Mouse (Mus musculus): ENCODE measurements around the gene Hnrnpd. TPM values are rescaled to one million over a fixed set of nuclear protein-coding genes. Genes with fewer than 3 reads are reported as not detected.

Hnrnpd gene
- polyA plus RNA-seq (2017; shearing (Covaris generic)) = 10 to 100 TPM; 36.0 to 66.4 TPM

DNA sequence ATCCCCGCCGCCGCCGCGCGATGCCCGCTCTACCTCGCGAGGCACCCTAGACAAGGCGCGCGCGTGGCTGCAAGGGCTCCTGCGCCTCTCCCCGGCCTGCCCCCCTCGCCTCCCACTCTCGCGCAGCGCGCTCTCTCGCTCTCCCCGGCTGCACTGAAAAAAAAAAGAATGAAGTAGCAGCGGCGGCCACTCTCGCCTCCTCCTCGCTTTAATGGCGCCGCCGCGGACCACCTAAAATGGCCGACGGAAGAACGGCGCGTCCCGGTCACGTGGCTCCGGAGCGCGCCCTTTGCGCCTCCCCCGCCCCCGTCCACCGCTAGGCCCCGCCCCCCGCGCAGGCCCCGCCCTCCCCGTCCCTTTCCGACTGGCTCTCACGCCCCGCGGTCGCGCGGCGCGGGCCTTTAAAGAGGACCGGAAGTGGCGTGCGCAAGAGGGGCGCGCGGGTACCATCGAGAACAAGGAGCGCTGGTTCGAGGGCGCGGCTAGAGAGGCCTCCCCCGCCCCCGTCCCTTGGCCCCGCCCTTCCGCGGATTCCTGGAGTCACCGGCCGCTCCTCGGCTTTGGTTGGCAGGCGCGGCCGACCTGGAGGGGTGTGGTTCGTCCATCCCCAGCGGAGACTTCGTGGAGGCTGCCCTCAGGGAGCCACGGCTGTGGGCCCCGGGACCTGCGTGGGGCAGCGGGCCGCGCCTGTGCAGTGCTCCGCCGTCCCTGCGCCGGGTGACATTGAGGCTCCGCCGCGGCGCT, at the start of gene Hnrnpd, which contains the start of gene 4930524J08Rik:
TSS of gene Hnrnpd (minus strand) at position 240 of the 744 bp plus-strand sequence.
TSS of gene 4930524J08Rik (plus strand) at position 363 of the 744 bp plus-strand sequence.
- ATAC-seq = peak; percentile 89

DNA sequence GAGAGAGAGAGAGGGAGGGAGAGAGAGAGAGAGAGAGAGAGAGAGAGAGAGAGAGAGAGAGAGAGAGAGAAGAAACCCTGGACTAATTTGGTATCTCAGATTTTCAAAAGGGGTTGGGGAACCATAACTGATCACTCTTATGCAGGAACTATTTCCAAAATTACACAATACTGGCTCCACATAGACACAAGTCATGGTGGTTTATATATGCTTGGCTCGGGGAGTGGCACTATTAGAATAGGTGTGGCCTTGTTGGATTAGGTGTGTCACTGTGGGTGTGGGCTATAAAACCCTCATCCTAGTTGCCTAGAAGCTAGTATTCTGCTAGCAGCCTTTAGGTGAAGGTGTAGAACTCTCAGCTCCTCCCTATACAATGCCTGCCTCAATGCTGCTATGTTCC, 46.1 kb upstream of the Hnrnpd start:
- no peak for ATAC-seq

DNA sequence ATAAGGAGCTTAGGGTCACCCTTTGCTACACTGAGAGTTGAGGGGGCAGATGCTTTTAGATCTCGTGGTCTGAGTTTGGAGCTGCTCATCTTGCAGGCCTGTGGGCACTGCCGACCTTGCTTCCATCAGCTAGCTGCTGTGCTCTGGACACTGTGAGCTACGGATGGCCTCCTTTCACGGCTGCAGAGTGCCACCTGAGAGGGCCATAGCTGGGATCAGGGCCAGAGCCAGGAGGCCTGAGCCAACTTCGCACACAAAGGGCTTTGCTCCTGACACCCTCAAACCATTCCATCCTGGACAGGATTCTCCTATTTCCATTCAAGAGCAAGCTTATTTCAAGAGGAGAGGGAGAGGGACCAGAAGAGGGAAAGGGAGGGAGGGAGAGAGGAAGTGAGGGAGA, 45.7 kb upstream of the Hnrnpd start:
- ATAC-seq = no peak

DNA sequence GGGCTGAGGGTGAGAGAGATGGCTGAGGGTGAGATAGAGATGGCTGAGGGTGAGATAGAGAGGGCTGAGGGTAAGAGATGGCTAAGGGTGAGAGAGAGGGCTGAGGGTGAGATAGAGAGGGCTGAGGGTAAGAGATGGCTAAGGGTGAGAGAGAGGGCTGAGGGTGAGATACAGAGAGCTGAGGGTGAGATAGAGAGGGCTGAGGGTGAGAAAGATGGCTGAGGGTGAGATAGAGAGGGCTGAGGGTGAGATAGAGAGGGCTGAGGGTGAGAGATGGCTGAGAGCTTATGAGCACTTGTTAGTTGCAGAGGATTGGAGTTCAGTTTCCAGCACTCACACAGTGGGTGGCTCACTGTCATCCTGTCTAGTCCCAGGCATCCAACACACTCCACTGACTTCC, 41.4 kb upstream of the Hnrnpd start:
- ATAC-seq = no peak

DNA sequence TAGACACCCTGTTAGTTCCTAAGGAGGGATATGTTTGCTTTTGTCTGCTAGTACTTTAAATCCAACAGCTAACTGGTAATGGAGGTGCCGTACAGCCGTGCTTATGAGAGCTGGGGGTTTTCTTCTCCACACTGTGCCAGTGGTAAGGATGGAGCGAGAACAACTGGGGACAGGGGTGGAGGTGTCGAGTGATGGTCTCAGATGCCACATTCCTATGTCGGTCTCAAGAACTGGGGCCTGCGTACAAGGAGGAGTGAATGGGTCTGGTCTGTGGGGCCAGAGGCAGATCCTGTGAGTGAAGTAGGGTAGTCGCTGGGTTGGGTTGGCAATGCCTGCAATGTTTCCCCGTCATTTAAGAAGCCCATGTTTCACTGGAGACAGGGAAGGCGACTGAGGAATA, 33.9 kb upstream of the Hnrnpd start:
- no peak for ATAC-seq

DNA sequence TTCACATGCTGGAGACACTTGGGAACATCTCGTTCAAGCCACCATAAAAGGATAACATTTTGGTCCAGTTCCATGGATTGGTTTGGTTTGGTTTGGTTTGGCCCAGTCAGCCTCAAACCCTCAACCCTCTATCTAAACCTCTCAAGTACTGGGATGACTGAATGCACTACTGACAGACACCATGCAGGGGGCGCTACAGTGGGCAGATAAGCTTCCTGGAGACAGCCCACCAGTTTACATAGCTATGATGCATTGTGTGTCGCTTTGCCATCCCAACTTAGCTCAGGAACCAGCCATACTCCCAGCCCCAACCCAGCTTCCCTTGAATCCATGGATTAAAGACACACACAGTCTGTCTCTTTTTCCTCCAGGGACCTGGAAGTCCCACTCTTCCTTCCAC, 29.7 kb upstream of the Hnrnpd start:
- no peak for ATAC-seq

GRCm38 (mm10) chr5:100007040-100007375, 28.3 kb upstream of the Hnrnpd start:
- no peak for ATAC-seq

- ATAC-seq = no peak
Observed at GRCm38 (mm10) chr5:100006324-100007039, 27.7 kb upstream of the Hnrnpd start.

GRCm38 (mm10) chr5:100005896-100006295, 27.2 kb upstream of the Hnrnpd start:
- no peak for ATAC-seq

DNA sequence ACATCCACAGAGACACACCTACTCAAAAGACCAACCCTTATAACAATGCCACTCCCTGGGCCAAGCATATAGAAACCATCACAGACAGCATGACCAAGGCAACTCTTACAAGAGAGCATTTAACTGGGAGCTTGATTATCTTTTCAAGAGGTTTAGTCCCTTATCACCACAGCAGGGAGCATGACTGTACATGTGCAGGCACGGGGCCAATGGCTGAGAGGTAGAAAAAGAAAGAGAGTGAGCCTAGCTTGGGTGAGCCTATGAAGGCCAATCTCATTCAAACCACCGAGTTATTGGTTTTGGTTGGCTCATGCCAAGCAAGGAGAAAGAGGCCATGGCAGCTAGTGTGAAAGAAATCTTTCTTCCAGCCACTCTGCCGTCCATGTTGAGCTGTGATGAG, 26.7 kb upstream of the Hnrnpd start:
- no peak for ATAC-seq

- ATAC-seq = no peak
Observed at GRCm38 (mm10) chr5:100003895-100004294, 25.2 kb upstream of the Hnrnpd start.

GRCm38 (mm10) chr5:100000500-100000899, 21.8 kb upstream of the Hnrnpd start:
- no peak for ATAC-seq

GRCm38 (mm10) chr5:100000048-100000447, 21.3 kb upstream of the Hnrnpd start:
- no peak for ATAC-seq

DNA sequence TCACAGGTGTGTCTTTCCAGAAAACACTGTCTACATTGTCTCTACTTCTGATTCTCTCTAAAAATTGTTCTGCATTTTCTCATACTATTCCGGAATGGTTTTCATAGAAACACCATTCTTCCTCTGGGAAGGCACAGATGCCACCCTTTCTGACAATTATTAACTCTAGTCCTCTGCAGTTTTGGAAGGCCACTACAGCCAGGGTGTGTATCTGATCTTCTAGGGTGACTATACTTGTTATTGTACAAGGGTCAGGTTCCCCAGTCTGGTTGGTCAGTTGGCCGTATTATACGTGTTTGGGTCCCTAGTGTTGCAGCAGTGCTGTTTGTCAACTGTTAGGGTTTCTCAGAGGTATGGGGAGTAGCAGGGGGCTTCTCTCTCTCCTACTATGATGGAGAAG, 15.9 kb upstream of the Hnrnpd start:
- ATAC-seq = no peak

- no peak for ATAC-seq
Observed at GRCm38 (mm10) chr5:99994166-99994565, 15.4 kb upstream of the Hnrnpd start.

DNA sequence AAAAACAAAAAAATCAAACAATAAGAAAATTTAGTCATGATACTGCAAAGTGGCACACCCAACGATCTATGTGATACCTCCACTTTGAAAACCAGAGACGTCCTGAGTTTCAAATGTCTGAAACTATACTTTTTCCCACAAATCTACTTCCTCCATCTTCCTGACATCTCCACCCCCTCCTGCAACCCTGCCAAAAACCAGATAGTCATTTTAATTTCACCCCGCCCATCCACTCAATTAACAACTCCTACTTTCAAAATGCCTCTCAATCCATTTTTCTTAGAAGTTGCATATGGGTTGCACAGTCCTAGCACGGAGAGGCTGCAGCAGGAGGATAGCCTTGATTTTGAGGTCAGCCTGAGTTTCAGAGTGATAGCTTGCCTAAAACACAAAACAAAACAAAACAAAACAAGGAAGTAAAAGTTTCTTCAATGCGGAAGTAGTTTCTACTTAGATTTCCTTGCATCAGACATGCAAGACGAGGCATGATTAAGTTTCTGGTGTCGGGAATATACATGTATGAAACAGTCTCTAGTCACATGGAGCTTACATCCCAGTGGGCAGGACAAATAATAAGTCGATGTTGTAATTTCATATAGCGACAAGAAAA, 4.8 kb upstream of the Hnrnpd start:
- ATAC-seq = no peak

DNA sequence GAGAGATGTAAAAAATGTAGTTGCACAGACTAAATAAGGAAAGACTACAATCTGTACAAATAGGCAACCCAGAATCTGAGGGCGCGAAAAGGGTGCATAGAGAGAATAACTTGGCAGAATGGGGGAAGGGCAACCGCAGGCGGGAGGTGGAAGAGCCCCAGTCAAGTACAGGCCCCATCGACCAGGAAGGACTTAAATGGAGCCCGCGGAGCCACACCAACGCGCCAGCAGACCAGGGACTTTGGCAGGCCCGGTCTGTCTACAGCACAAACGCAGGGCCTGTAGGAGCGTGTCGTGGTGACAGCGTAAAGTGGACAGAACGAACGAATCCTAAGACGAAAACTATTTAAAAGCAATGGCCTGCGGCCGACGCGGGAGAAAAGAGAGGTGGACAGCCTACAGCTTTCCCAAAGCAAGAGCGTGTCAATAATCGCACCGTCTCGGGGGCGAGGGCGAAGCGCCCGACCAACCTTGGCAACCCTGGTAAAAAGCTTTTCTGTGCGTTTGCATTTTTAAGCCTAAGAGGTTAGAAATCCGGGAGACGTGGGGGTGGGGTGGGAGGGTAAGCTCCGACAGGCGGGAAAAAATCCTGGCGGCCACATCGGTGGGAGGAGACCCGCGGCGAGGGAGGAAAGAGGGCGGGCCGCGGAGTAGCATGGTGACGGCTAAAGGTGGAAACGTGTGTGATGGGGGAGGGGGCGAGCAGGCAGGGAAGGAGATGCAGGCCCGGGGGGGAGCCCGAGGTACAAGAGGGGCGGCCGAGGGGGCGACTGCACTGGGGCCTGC, 1.0 kb downstream of the Hnrnpd start:
- peak; percentile 14 for ATAC-seq

DNA sequence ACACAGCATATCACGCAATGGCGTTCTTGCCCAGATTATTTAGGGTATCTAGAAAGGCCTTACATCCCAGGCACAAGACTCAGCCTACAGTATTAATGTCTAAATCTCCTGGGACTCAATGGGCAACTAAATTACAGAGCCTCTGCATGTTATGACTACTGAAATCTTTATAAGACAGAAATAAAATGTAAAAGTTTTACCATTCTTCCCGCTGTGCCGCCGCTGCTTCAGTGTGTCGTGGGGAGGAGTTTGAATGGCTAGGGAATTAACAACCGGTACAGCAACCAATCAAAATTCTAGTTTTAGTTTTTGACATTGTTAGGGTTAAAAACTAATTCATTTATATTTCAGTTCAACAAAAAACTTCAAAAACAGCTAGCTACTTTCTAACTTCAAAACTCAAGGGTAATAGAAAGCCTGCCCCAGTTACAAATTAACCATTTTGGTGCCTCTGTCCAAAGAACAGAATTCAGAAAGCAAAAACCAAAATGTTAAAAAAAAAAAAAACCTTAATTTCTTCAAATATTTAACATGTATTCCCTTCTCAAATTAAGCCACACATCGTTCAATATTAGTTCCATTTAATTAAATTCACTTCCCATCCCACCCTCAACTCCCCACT, 2.3 kb downstream of the Hnrnpd start:
- no peak for ATAC-seq

- no peak for ATAC-seq
Observed at GRCm38 (mm10) chr5:99975776-99976175, 3.0 kb downstream of the Hnrnpd start.

DNA sequence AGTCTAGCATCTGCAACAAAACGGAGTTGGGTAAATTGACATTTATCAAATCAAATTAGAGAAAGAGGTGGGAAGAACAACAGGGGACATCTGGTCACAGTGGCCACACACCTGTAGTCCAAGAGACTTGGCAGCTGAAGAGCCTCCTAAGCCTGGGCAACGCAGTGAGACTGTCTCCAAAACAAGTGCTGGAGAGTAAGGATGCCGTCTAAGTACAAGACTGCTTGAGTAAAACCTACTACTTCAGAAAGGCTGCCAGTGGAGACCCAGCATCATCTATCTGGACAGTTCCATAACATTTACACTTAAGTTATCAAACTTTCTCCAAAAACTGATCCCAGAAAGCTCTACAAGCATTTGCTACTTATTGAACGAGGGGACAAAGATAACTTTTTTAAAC, 3.7 kb downstream of the Hnrnpd start:
- ATAC-seq = no peak

DNA sequence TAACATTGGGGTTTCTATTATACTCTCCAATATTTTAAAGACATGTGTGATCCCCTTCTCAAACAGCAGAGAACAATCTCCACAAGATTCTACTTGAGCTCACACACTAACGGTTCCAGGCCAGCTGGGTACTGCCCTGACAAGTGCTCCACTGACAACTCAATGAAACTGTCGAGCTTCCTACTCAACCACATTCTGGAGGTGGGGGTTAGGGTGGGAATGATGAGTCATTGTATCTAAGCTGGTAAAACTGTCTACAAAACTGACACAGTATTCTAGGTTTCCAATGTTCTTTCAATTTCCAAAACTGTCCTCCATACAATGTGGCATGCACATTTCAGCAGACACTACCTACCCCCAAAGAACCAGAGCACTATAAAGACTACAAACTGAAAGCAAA, 4.8 kb downstream of the Hnrnpd start:
- ATAC-seq = no peak

DNA sequence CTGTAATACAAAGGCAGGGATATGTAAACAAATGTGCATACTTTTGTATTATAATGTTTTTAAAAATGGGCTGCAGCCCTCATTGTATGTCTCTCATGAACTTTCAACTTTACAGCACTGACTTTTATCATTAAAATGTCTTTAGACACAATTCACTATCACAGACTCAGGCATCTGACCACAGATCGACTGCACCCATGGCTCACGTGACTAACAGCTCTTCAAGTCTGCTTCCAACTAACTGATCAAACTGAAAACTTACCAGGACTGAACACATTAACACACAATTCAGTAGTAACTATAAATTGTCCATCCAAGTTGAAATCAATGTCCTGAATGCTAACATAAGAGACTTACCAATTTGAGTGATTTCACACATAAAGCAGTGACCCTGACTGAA, 18.8 kb downstream of the Hnrnpd start:
- no peak for ATAC-seq

Measured in activated CD4-positive, CD25-positive, alpha-beta regulatory T cell, adult 4 months (primary cell).